Mouse (Mus musculus): ENCODE data around the gene Rnf5.

GRCm38 (mm10) chr17:34639461-34640255, 36.2 kb upstream of the Rnf5 start:
- no peak for TF ChIP-seq MYOD1 (IDR thresholded peaks at IDR 0.05; ENCODE audit: control insufficient read depth in 1 of 3, insufficient read length in 2 of 3, low read depth in 2 of 3)
- no peak for TF ChIP-seq POLR2A (IDR thresholded peaks at IDR 0.05; ENCODE audit: insufficient read length, low read depth)
- no peak for TF ChIP-seq POLR2AphosphoS2 (IDR thresholded peaks at IDR 0.05; ENCODE audit: insufficient read length, low read depth)
- TF ChIP-seq REST (IDR thresholded peaks at IDR 0.05; ENCODE audit: insufficient read depth, insufficient read length), result no peak
- TF ChIP-seq E2F4 (IDR thresholded peaks at IDR 0.05; ENCODE audit: insufficient read depth), result no peak
- TF ChIP-seq USF1 (IDR thresholded peaks at IDR 0.05; ENCODE audit: low read depth), result no peak
- TF ChIP-seq CEBPB (IDR thresholded peaks at IDR 0.05; ENCODE audit: insufficient read depth, poor library complexity, severe bottlenecking), result no peak
- no peak for TF ChIP-seq MAX (IDR thresholded peaks at IDR 0.05; ENCODE audit: low read depth)
- TF ChIP-seq TCF12 (IDR thresholded peaks at IDR 0.05; ENCODE audit: insufficient read depth, poor library complexity, severe bottlenecking), result no peak

Data from myocyte (in vitro differentiated cells).